Mouse (Mus musculus): ENCODE data around the gene Nr4a1.

The Nr4a1 gene

GRCm38 (mm10) chr15:101258420-101258819, 4.4 kb downstream of the Nr4a1 start:
- no peak for DNase-seq

- DNase-seq, result no peak
These were observed 5.9 kb downstream of the Nr4a1 start for GRCm38 (mm10) chr15:101259922-101260321.

GRCm38 (mm10) chr15:101260387-101260786, 6.3 kb downstream of the Nr4a1 start:
- peak; percentile 46 to 63 for DNase-seq

- DNase-seq, result peak in 1 of 2 experiments; percentile 29
These were observed 7.0 kb downstream of the Nr4a1 start for GRCm38 (mm10) chr15:101260874-101261622.

- DNase-seq, result peak in 1 of 2 experiments; percentile 56
These were observed 8.4 kb downstream of the Nr4a1 start for GRCm38 (mm10) chr15:101262502-101262901.

GRCm38 (mm10) chr15:101266132-101266963, 12.3 kb downstream of the Nr4a1 start:
- DNase-seq, result peak; percentile 97 to 98

- DNase-seq, result peak; percentile 39 to 60
These were observed 13.3 kb downstream of the Nr4a1 start for GRCm38 (mm10) chr15:101267053-101268032.

GRCm38 (mm10) chr15:101270101-101270820, 16.2 kb downstream of the Nr4a1 start:
- no peak for DNase-seq

GRCm38 (mm10) chr15:101271107-101271506, 17.0 kb downstream of the Nr4a1 start:
- DNase-seq, result no peak

- no peak for DNase-seq
These were observed 17.4 kb downstream of the Nr4a1 start for GRCm38 (mm10) chr15:101271513-101271912.

GRCm38 (mm10) chr15:101274380-101274779, 20.3 kb downstream of the Nr4a1 start:
- DNase-seq, result no peak

- DNase-seq, result no peak
These were observed 23.4 kb downstream of the Nr4a1 start for GRCm38 (mm10) chr15:101277351-101277899.

GRCm38 (mm10) chr15:101278589-101278988, 24.5 kb downstream of the Nr4a1 start:
- DNase-seq, result no peak

GRCm38 (mm10) chr15:101279430-101279999, 25.4 kb downstream of the Nr4a1 start:
- peak in 1 of 2 experiments; percentile 29 for DNase-seq

GRCm38 (mm10) chr15:101282471-101282870, 28.4 kb downstream of the Nr4a1 start:
- DNase-seq, result no peak

- peak; percentile 63 to 75 for DNase-seq
These were observed 29.3 kb downstream of the Nr4a1 start for GRCm38 (mm10) chr15:101283183-101283910.

- DNase-seq, result peak; percentile 93 to 96
These were observed 30.1 kb downstream of the Nr4a1 start, which contains the start of gene Atg101 for GRCm38 (mm10) chr15:101283911-101284750. Atg101 (plus strand) TSS chr15:101284272.

GRCm38 (mm10) chr15:101286129-101286770, 32.2 kb downstream of the Nr4a1 start:
- DNase-seq, result peak in 1 of 2 experiments; percentile 66

GRCm38 (mm10) chr15:101287361-101287760, 33.3 kb downstream of the Nr4a1 start:
- DNase-seq, result no peak

Data from kidney, postnatal 4 days (tissue).